In genomic region chr7:45257063-45257840, GRCm38 (mm10) we compare ENCODE assay signal across 28 mouse cellular contexts. TPM values are rescaled to one million over a fixed set of nuclear protein-coding genes. Genes with fewer than 3 reads are reported as not detected.
DNase-seq lines count a peak whose midpoint lies in the region; ATAC-seq and TF ChIP-seq lines count a peak whose summit lies in the region.
"Had no signal": no experiment of that assay in that cellular context is flagged by ENCODE, and none has a peak within 500 bp of the region (broad histone marks: within the 10 kb centered on the region; RNA-seq: fewer than 3 reads in every experiment).

No protein-coding gene starts in this region.

- 45% methylated on average over 11 of the region's 11 CpGs for WGBS in heart, embryonic 12.5 days
- WGBS in liver, adult 2 months, result 78% methylated on average over 11 of the region's 11 CpGs
- WGBS in liver, postnatal 0 days (ENCODE audit: insufficient replicate concordance), result 63% methylated on average over 11 of the region's 11 CpGs

- no peak overlapping the region for H3K4me3 ChIP-seq in heart, embryonic 12.5 days
- H3K4me3 ChIP-seq in liver, adult 2 months (ENCODE audit: insufficient read depth, low read depth, low read length), result no peak overlapping the region
- H3K4me3 ChIP-seq in liver, postnatal 0 days (ENCODE audit: low read depth, low read length), result no peak overlapping the region
- H3K4me3 ChIP-seq: embryonic facial prominence, embryonic 10.5 days; erythroblast, embryonic 14.5 days; heart, embryonic 13.5 days; hindbrain, embryonic 10.5 days; lung, embryonic 15.5 days; midbrain, embryonic 12.5 days; neural tube, embryonic 15.5 days had no signal

- H3K79me2 ChIP-seq in liver, adult 2 months (ENCODE audit: control insufficient read depth, insufficient read depth, low read length), result no peaks in the 10 kb centered on the region

- no peak for TF ChIP-seq EP300 in liver, postnatal 0 days (IDR thresholded peaks at IDR 0.05; ENCODE audit: low read depth)

- no peak overlapping the region for H3K27ac ChIP-seq in heart, embryonic 12.5 days (ENCODE audit: poor library complexity, severe bottlenecking)
- H3K27ac ChIP-seq in liver, adult 2 months (replicated peaks; ENCODE audit: insufficient read depth, low read depth, low read length), result no peak overlapping the region
- H3K27ac ChIP-seq in liver, postnatal 0 days (ENCODE audit: low read depth), result no peak overlapping the region
- H3K27ac ChIP-seq: embryonic facial prominence, embryonic 10.5 days; heart, embryonic 13.5 days; hindbrain, embryonic 10.5 days; lung, embryonic 15.5 days; macrophage; midbrain, embryonic 12.5 days; neural tube, embryonic 15.5 days had no signal

- H3K27me3 ChIP-seq in heart, embryonic 12.5 days (replicated peaks), result peaks cover 17% of the 10 kb centered on the region; the same call in 1 of the 2 replicates
- H3K27me3 ChIP-seq in liver, adult 2 months (ENCODE audit: control insufficient read depth, insufficient read depth, low read length), result no peaks in the 10 kb centered on the region
- H3K27me3 ChIP-seq in liver, postnatal 0 days (ENCODE audit: insufficient read depth, low read length), result no peaks in the 10 kb centered on the region; the same call in 1 of the 2 replicates
- H3K27me3 ChIP-seq: neural tube, embryonic 15.5 days had no signal

- no peak for DNase-seq in heart, postnatal 36 days
- DNase-seq in liver, adult 2 months (ENCODE audit: extremely low read depth, low read depth, low spot score), result peak; percentile 55
- no peak for DNase-seq in liver, postnatal 0 days
- DNase-seq in brain, adult 2 months (ENCODE audit: low read depth, low spot score), result peak; percentile 82
- DNase-seq in layer of hippocampus, postnatal 36 days, result peak; percentile 48 to 60
- DNase-seq in spleen, postnatal 10 days (ENCODE audit: low spot score in 2 of 2), result no peak
- DNase-seq: adrenal gland, adult 2 months; cerebellum, adult 11 months; cerebellum, postnatal 25 days; gastrocnemius, postnatal 14 days; kidney, adult 18-20 months; kidney, postnatal 14 days; liver; retina, postnatal 1 day; thymus, postnatal 4 days had no signal

- no peak for TF ChIP-seq POLR2A in liver, adult 2 months (IDR thresholded peaks at IDR 0.05; ENCODE audit: extremely low read depth, insufficient read depth, low read length)

- intact Hi-C loops in heart, postnatal 36 days (cut with DNase I), result no loop called here

- no peak for ATAC-seq in heart, embryonic 12.5 days (ENCODE audit: insufficient number of reproducible peaks, low FRiP score)
- no peak for ATAC-seq in liver, postnatal 0 days
- ATAC-seq in erythroblast, adult 5-6 weeks (replicated peaks; ENCODE audit: low FRiP score, poor library complexity, severe bottlenecking), result no peak
- ATAC-seq: forebrain, embryonic 16.5 days had no signal

- no peak for TF ChIP-seq CTCF in liver, adult 2 months (IDR thresholded peaks at IDR 0.05; ENCODE audit: low read depth, low read length)
- no peak for TF ChIP-seq CTCF in liver, postnatal 0 days (IDR thresholded peaks at IDR 0.05; ENCODE audit: low read depth)

- no peak overlapping the region for H3K4me2 ChIP-seq in heart, embryonic 12.5 days
- H3K4me2 ChIP-seq in liver, postnatal 0 days (ENCODE audit: low read depth, low read length), result no peak overlapping the region
- H3K4me2 ChIP-seq: heart, embryonic 13.5 days; lung, embryonic 15.5 days; midbrain, embryonic 12.5 days; neural tube, embryonic 15.5 days had no signal

- no peaks in the 10 kb centered on the region for H3K9me3 ChIP-seq in heart, embryonic 12.5 days (replicated peaks)
- H3K9me3 ChIP-seq in liver, postnatal 0 days (ENCODE audit: low read length), result no peaks in the 10 kb centered on the region
- H3K9me3 ChIP-seq: embryonic facial prominence, embryonic 10.5 days; heart, embryonic 13.5 days; hindbrain, embryonic 10.5 days; lung, embryonic 15.5 days; midbrain, embryonic 12.5 days; neural tube, embryonic 15.5 days had no signal

- no peaks in the 10 kb centered on the region for H3K36me3 ChIP-seq in heart, embryonic 12.5 days
- H3K36me3 ChIP-seq in liver, adult 2 months (ENCODE audit: control insufficient read depth, insufficient read depth, low read length), result no peaks in the 10 kb centered on the region
- H3K36me3 ChIP-seq in liver, postnatal 0 days (replicated peaks; ENCODE audit: insufficient read depth, low read length), result no peaks in the 10 kb centered on the region
- H3K36me3 ChIP-seq: embryonic facial prominence, embryonic 10.5 days; heart, embryonic 13.5 days; hindbrain, embryonic 10.5 days; lung, embryonic 15.5 days; midbrain, embryonic 12.5 days; neural tube, embryonic 15.5 days had no signal

- H3K4me1 ChIP-seq in heart, embryonic 12.5 days (replicated peaks), result peaks cover 25% of the 10 kb centered on the region
- H3K4me1 ChIP-seq in liver, adult 2 months (ENCODE audit: control insufficient read depth, insufficient read depth, low read length), result peaks cover 1% of the 10 kb centered on the region; the same call in 1 of the 2 replicates
- H3K4me1 ChIP-seq in liver, postnatal 0 days (ENCODE audit: insufficient read depth), result no peaks in the 10 kb centered on the region
- H3K4me1 ChIP-seq: midbrain, embryonic 12.5 days; neural tube, embryonic 15.5 days had no signal

- H3K9ac ChIP-seq in heart, embryonic 12.5 days, result peak overlapping the region; percentile 26; the same call in 1 of the 2 replicates
- no peak overlapping the region for H3K9ac ChIP-seq in liver, adult 2 months (ENCODE audit: low read depth, low read length)
- no peak overlapping the region for H3K9ac ChIP-seq in liver, postnatal 0 days (replicated peaks)
- H3K9ac ChIP-seq: heart, embryonic 13.5 days; lung, embryonic 15.5 days; midbrain, embryonic 12.5 days; neural tube, embryonic 15.5 days had no signal

RNA-seq across cellular contexts. Expression of gene Slc6a16, which starts 16.4 kb away (rescaled TPM):
- 0.37 TPM in 2 replicates for polyA plus RNA-seq in heart, embryonic 12.5 days (2016; fragmentation: Nextera tagmentation; extraction: Ambion mirVana)
- total RNA-seq in heart, postnatal 36 days (2021), result not detected
- total RNA-seq in liver, adult 2 months (2014; rRNA removed), result 0.20 and 0.37 TPM in 2 replicates
- 0.86 and 1.9 TPM in 2 replicates for polyA plus RNA-seq in liver, adult 2 months (2012; rRNA removed)
- polyA plus RNA-seq in liver, postnatal 0 days (2015; fragmentation: Nextera tagmentation; extraction: Ambion mirVana), result 0.46 and 0.49 TPM in 2 replicates
- 1 to 10 TPM; 2.0 to 2.8 TPM for total RNA-seq in layer of hippocampus, postnatal 36 days (2021)
- total RNA-seq in erythroblast, adult 5-6 weeks (2015; ENCODE audit: low replicate concordance), result not detected in 2 replicates
- total RNA-seq in erythroblast, adult 5-6 weeks (2017; ENCODE audit: low replicate concordance), result not detected in 2 replicates
- total RNA-seq: adrenal gland, adult 2 months; gastrocnemius, postnatal 14 days had no signal
- polyA plus RNA-seq: adrenal gland, adult 2 months; C2C12; erythroblast, embryonic 14.5 days; hindbrain, embryonic 10.5 days; macrophage; spleen, adult 2 months had no signal

RNA-seq across cellular contexts. Expression of gene Cd37, which starts 18.3 kb away (rescaled TPM):
- 1.2 and 1.4 TPM in 2 replicates for polyA plus RNA-seq in heart, embryonic 12.5 days (2016; fragmentation: Nextera tagmentation; extraction: Ambion mirVana)
- 1 to 10 TPM; 2.8 to 4.4 TPM for total RNA-seq in heart, postnatal 36 days (2021)
- 1.4 and 1.5 TPM in 2 replicates for total RNA-seq in liver, adult 2 months (2014; rRNA removed)
- polyA plus RNA-seq in liver, adult 2 months (2012; rRNA removed), result 4.5 and 11.5 TPM in 2 replicates
- polyA plus RNA-seq in liver, postnatal 0 days (2015; fragmentation: Nextera tagmentation; extraction: Ambion mirVana), result 29.8 and 31.8 TPM in 2 replicates
- total RNA-seq in layer of hippocampus, postnatal 36 days (2021), result 1 to 10 TPM; 1.9 to 4.8 TPM
- total RNA-seq in erythroblast, adult 5-6 weeks (2015; ENCODE audit: low replicate concordance), result 38.9 and 50.1 TPM in 2 replicates
- 18.7 and 20.7 TPM in 2 replicates for total RNA-seq in erythroblast, adult 5-6 weeks (2017; ENCODE audit: low replicate concordance)

RNA-seq across cellular contexts. Expression of gene Slc6a21, which starts 20.1 kb away (rescaled TPM):
- polyA plus RNA-seq in heart, embryonic 12.5 days (2016; fragmentation: Nextera tagmentation; extraction: Ambion mirVana), result not detected in 2 replicates
- total RNA-seq in heart, postnatal 36 days (2021), result not detected
- not detected in 2 replicates for total RNA-seq in liver, adult 2 months (2014; rRNA removed)
- polyA plus RNA-seq in liver, adult 2 months (2012; rRNA removed), result 0.12 and 0.18 TPM in 2 replicates
- 0.32 and 0.43 TPM in 2 replicates for polyA plus RNA-seq in liver, postnatal 0 days (2015; fragmentation: Nextera tagmentation; extraction: Ambion mirVana)
- not detected for total RNA-seq in layer of hippocampus, postnatal 36 days (2021)
- not detected in 2 replicates for total RNA-seq in erythroblast, adult 5-6 weeks (2015; ENCODE audit: low replicate concordance)
- total RNA-seq in erythroblast, adult 5-6 weeks (2017; ENCODE audit: low replicate concordance), result not detected in 2 replicates
- total RNA-seq: adrenal gland, adult 2 months; gastrocnemius, postnatal 14 days had no signal
- polyA plus RNA-seq: adrenal gland, adult 2 months; C2C12; embryonic facial prominence, embryonic 10.5 days; erythroblast, embryonic 14.5 days; forebrain, embryonic 16.5 days; heart, embryonic 13.5 days; hindbrain, embryonic 10.5 days; macrophage; midbrain, embryonic 12.5 days; neural tube, embryonic 15.5 days had no signal

RNA-seq across cellular contexts. Expression of gene Tead2, which starts 41.7 kb away (rescaled TPM):
- polyA plus RNA-seq in heart, embryonic 12.5 days (2016; fragmentation: Nextera tagmentation; extraction: Ambion mirVana), result 131 and 138 TPM in 2 replicates
- total RNA-seq in heart, postnatal 36 days (2021), result 10 to 100 TPM; 10.3 to 11.4 TPM
- total RNA-seq in liver, adult 2 months (2014; rRNA removed), result 1.2 and 1.5 TPM in 2 replicates
- 0.97 and 2.9 TPM in 2 replicates for polyA plus RNA-seq in liver, adult 2 months (2012; rRNA removed)
- 15.5 and 20.2 TPM in 2 replicates for polyA plus RNA-seq in liver, postnatal 0 days (2015; fragmentation: Nextera tagmentation; extraction: Ambion mirVana)
- total RNA-seq in layer of hippocampus, postnatal 36 days (2021), result 1 to 10 TPM; 2.6 to 7.8 TPM
- not detected in 2 replicates for total RNA-seq in erythroblast, adult 5-6 weeks (2015; ENCODE audit: low replicate concordance)
- 0.42 and 0.51 TPM in 2 replicates for total RNA-seq in erythroblast, adult 5-6 weeks (2017; ENCODE audit: low replicate concordance)
- polyA plus RNA-seq: macrophage had no signal

RNA-seq across cellular contexts. Expression of gene Dkkl1, which starts 45.3 kb away (rescaled TPM):
- 0.99 and 1.5 TPM in 2 replicates for polyA plus RNA-seq in heart, embryonic 12.5 days (2016; fragmentation: Nextera tagmentation; extraction: Ambion mirVana)
- not detected for total RNA-seq in heart, postnatal 36 days (2021)
- total RNA-seq in liver, adult 2 months (2014; rRNA removed), result not detected in 2 replicates
- 0.21 TPM in 1 of 2 replicates, not detected in the other for polyA plus RNA-seq in liver, adult 2 months (2012; rRNA removed)
- 0.95 and 1.5 TPM in 2 replicates for polyA plus RNA-seq in liver, postnatal 0 days (2015; fragmentation: Nextera tagmentation; extraction: Ambion mirVana)
- total RNA-seq in layer of hippocampus, postnatal 36 days (2021), result 1 to 10 TPM; 1.4 to 2.3 TPM
- 6.3 and 20.8 TPM in 2 replicates for total RNA-seq in erythroblast, adult 5-6 weeks (2015; ENCODE audit: low replicate concordance)
- total RNA-seq in erythroblast, adult 5-6 weeks (2017; ENCODE audit: low replicate concordance), result 0.56 TPM in 1 of 2 replicates, not detected in the other
- total RNA-seq: adrenal gland, adult 2 months; gastrocnemius, postnatal 14 days had no signal
- polyA plus RNA-seq: adrenal gland, adult 2 months; macrophage had no signal

Comparison
In these comparisons a context has a peak if more than half of its experiments do, and no peak if none do; other contexts are left out.
1. DNase-seq: peak in liver, adult 2 months (single experiment), brain, adult 2 months (single experiment) and layer of hippocampus, postnatal 36 days (2 of 2); none in heart, postnatal 36 days (0 of 2), liver, postnatal 0 days (single experiment) and spleen, postnatal 10 days (0 of 2).